21 mouse cellular contexts compared by ENCODE assay signal in genomic region chr2:29461841-29462240, GRCm38 (mm10).
DNase-seq lines count a peak whose midpoint lies in the region; TF ChIP-seq lines count a peak whose summit lies in the region.
"Had no signal": no experiment of that assay in that cellular context is flagged by ENCODE, and none has a peak within 500 bp of the region (broad histone marks: within the 10 kb centered on the region; RNA-seq: fewer than 3 reads in every experiment).

No protein-coding gene starts in this region.

- no peak for TF ChIP-seq CTCF in lung, adult 2 months (IDR thresholded peaks at IDR 0.05; ENCODE audit: insufficient read depth, low read length)

- 85% methylated on average over 2 of the region's 2 CpGs for WGBS in lung, adult 2 months

- peak; percentile 11 for DNase-seq in A20 (ENCODE audit: low read depth, low spot score)
- DNase-seq in ES-CJ7 (ENCODE audit: low read depth, low spot score): peak; percentile 59
- DNase-seq in R1 (ENCODE audit: low read depth, low spot score): peak; percentile 74
- peak; percentile 70 for DNase-seq in ZHBTc4 (ENCODE audit: low read depth, low spot score)
- DNase-seq in neural tube, embryonic 10.5 days (ENCODE audit: extremely low spot score, low spot score): no peak
- DNase-seq in gastrocnemius, postnatal 36 days: no peak
- DNase-seq in gastrocnemius, adult 18-20 months (ENCODE audit: low spot score): no peak
- DNase-seq in lung, adult 2 months: no peak
- DNase-seq: adrenal gland, adult 2 months; adrenal gland, adult 8-10 months; adrenal gland, postnatal 10 days; adrenal gland, postnatal 14 days; adrenal gland, postnatal 25 days; adrenal gland, postnatal 36 days; B cell, adult 2 months; cerebellum, adult 11 months; cerebellum, adult 11-12 months; cerebellum, adult 18-20 months; cerebellum, adult 2 months; cerebellum, adult 8-10 months; cerebellum, adult 9-10 months had no signal

- TF ChIP-seq POLR2A in lung, adult 2 months (IDR thresholded peaks at IDR 0.05; ENCODE audit: borderline replicate concordance, extremely low read depth, low read depth, low read length): no peak

- peaks cover 6% of the 10 kb centered on the region for H3K4me1 ChIP-seq in lung, adult 2 months (ENCODE audit: control insufficient read depth, insufficient read depth, low read length)

- H3K4me3 ChIP-seq in lung, adult 2 months (replicated peaks; ENCODE audit: extremely low read depth, low read depth, low read length): no peak overlapping the region

- intact Hi-C loops in gastrocnemius, postnatal 36 days (cut with DNase I): no loop called here

Comparison
In these comparisons a context has a peak if more than half of its experiments do, and no peak if none do; other contexts are left out.
1. DNase-seq: peak in A20 (single experiment), ES-CJ7 (single experiment), R1 (single experiment) and ZHBTc4 (single experiment); none in neural tube, embryonic 10.5 days (single experiment), gastrocnemius, postnatal 36 days (0 of 2), gastrocnemius, adult 18-20 months (single experiment) and lung, adult 2 months (single experiment).